Mouse (Mus musculus): ENCODE data around the gene Cacna1c.

DNA sequence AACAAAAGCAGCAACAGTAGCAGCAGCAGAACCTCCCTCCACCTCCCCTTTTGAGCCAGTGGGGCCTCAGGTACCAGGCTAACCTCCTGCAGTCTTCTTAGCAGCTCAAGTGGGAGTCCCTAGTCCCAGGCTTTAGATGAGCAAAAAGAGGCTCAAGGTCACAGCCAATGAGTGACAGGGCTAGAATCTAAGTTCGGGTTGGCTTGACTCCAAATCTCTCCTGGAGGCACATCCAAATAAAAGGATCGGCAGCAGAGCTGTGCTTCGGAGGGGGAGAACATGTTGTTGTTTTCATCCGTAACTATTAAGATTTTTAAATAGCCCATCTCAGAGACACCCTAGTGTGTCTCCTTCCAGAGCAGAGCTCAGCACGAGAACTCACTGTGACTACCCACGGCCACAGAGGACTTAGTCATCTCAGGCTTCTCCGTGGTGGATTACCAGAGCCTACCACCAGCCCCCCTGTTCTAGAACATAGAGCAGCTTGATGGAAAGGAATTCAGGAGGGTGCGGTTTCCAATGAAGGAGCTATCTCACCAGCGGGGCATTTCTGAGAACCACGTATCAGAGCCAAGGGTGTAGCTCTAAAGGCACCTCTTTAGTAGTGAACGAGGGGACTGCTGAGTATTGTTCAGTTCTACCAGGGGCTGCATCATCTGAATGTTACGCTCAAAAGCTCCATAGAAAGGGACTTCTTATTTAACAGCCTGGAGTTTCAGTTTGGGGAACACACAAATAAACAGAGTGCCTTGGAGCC is 438.5 kb downstream of the Cacna1c start:
- TF ChIP-seq CTCF (conservative IDR thresholded peaks at IDR 0.05; ENCODE audit: low read length) (no peak), POU5F1 (IDR thresholded peaks at IDR 0.05; ENCODE audit: borderline replicate concordance, low read length) (no peak)
